Mouse (Mus musculus) kidney, adult 9 months (tissue): ENCODE results near the gene Tex35.
A peak's percentile ranks its signal among the peaks of the same experiment; 100 is the strongest.

Experiments used
- DNase-seq: peaks from one replicate; pipeline ENCODE4 v3.0.0; 2022

Tex35 gene

DNA sequence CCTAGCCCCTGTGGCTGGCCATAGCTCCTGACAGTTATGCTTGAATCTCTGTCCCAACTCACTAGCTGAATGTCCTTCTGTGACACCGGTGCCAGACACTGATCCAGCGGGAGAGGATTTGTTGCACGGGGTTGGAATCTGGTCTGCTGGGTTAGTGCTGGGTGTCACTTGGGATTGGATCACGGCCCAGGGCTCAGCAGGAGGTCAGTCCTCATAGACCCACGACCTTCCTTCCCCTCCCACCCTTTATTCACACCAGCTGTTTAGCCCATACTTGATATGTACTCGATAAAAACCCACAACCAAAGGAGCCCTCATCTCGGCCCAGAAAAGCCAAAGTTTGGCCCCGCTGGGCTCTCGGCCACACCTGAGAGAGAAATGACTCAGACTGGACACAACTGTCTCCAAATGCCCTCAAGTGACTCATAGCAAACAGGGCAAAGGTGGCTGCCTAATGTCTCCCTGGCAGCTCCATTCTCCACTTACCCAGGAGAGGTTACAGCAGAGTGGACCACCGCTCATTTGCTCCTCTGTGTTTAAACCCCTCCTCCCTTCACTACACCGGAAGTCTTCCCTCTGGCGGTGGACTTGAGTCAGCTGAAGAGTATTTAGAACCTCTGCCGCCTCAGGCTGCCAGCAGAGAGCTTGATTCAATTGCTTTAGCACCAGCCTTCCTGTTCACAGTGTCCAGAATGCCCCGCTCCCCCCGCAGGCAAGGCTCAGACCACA is 27.2 kb downstream of the Tex35 start:
- peak; percentile 54 for DNase-seq

DNA sequence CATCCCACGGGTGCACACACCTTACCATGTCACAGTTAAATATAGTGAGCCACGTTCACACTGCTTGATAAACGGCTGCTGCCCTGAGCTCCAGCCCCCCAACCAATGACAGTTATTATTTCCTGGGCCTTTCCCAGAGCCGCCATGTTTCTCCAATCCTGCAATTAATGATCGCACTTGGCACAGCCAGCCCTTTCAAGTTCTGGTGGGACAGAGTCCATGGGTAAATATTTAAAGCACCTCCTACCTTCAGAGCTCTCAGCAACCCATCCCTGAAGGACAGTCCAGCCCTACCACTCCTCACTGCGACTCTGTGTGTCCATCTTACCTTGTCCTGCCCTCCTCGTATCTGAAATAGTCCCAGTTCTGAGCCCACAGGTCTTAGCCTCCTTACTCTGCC is 28.4 kb downstream of the Tex35 start:
- DNase-seq, result peak; percentile 55

DNA sequence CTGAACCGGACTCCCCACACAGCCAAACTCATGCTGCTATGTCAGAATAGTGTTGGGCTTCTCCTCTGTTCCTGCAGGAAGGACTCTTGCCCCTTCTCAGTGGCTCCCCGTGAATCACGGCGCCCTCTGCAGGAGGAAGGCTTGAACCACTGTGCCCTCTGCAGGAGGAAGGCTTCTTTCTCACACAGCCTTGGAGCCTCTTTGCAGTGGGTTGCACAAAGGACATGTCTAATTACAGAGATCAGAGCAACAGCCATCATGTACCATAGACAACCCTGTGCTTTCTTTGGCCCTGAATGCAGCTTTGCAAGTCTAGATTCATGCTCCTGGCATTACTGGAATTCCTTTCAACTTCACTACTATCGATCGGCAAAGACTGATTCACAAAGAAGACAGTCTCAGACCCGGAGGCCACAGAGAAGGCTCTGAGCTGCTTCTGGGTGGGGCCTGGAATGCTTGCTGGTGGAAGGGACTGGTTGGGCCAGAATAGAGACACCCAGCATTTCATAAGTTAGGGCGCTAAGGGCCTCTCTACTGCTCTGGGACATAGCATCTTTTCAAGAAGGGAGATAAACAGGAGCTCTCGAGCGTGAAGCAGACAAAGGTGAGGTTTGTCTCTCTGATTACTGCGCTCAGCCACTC is 29.0 kb downstream of the Tex35 start:
- DNase-seq, result peak; percentile 58

DNA sequence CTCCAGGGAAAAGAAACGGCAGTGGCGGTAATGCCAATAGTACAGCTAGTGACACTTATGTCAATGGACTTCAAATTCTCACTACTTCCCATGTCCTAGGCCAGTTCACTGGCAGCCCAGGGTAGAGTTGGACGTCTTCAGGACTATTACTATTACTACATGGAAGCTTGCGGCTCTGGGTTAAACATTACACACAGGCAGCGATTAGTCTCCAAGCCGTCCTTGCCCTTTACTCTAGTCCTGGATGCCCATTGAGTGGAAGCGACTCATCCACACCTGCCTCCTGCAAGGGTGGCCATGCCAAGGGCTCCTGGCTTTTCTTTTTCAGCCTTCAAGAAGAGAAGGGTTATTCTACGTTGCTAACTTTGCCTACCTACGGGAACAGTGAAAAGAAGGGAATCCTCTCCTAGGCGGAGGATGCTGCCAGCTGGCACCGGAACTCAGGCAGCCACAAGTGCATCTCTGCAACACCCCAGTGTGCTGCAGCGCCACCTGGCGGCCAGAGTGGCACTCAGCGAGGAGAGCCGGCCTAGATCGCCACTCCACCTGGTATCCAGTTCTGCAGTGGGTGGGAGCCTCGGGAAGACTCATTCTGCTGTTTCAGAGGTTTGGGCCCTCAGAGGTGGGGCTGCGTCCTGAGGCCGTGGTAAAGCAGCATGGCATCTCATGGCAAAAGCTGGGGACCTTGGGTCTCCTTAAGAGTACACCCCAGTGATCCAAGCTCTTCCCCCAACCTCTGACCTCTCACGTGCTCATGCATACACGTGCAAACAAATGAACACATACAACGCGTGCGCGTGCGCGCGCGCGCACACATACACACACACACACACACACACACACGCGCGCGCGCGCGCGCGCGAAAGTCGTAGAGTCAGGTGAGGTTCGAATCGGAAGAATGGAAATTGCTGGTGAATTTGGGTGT is 31.4 kb downstream of the Tex35 start:
- DNase-seq, result peak; percentile 90

DNA sequence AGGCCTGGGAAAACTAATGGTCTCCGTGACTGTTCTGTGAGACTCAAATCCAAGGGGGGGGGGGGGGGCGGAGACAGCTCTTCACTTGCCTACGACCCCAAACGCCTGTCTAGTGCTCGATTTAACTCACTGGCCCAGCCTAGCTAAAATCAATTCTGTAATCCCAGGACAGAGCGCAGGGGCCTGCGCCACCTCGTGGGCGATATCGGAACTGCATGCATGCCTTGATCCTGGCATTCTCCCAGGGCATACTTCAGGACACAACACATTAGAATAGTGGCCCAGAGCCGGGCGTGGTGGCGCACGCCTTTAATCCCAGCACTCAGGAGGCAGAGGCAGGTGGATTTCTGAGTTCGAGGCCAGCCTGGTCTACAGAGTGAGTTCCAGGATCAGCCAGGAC is 32.2 kb downstream of the Tex35 start:
- peak; percentile 90 for DNase-seq

DNA sequence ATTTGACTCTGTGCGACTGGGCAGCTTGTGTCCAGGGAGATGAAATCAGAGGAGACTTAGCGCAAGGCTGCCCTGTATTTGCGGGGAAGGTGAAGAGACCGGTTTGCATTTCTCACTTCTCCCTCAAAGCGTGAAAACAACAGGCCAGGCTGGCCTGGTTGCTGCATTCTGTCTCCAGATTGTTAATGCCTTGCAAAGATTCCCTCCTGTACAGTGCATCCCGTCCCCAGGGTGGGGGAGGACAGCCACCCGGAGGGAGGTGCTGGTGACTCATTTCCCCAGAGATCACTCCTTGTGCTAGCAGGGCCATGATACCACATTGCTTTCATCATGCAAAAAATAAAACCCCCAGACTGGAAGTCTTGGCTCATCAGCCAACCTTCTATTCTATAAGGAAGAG is 33.5 kb downstream of the Tex35 start:
- no peak for DNase-seq

DNA sequence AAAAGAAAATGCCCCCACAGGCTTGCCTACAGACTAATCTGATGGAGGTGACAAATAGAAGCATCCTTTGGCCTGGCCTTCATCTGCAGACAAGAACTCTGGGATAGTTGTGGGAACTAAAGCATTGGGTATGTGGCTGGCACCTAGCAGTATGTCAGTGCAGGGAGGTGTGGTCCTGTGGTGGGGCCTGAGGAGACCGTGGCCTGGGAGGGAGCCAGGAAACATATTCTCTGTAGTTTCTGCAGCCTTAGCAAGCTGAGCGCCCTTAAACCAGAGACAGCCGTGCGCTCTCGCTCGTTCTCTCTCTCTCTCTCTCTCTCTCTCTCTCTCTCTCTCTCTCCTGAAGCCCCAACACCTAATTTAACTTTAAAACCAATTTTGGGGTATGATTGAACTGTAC is 34.1 kb downstream of the Tex35 start:
- no peak for DNase-seq

DNA sequence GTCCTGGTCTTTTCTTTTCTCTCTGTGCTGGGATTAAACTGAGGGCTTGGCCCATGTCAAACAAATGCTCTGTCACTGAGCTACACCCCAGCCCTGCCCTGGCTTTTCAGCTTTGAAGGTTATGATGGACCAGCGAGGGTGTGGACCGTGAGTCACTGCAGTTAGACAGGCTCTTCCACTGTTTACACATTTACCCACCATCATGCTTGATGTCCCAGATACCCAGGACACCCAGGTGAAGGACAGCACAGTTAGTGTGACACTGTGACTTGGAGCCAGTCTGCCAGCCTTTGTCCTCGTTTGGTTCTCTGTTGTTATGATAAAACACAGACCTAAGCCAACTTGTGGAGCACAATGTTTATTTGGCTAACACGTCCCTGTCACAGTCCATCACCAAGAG is 34.9 kb downstream of the Tex35 start:
- peak; percentile 55 for DNase-seq

DNA sequence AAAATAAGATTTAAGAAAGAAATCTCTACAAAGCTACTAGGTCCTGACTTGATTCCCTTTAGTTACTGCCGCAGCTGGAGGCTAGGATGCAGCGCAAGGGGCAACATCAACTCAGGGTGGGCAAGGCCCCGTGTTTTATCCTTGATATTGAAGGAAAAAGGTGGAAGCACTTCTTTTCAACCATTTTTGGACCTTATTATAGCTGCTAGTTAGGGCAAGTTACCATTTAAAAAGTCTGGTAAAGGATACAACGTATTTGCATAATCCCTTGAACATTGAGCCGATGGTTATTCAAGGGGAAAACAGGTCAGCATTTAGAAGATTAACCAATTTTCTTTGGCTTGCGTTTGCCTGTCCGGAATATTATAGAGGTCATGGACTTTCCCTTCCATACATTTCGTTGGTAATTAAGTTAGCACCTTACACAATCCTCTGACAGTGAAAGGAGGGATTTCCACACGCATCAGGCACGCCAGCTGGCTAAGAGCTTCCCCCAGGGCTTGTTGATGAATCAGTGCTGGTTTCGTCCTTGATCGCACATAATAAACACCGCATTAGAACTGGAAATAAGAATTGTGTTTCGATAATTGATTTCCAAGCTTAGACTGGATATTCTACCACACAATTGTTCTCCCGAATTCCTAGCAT is 39.2 kb downstream of the Tex35 start:
- DNase-seq, result peak; percentile 64

DNA sequence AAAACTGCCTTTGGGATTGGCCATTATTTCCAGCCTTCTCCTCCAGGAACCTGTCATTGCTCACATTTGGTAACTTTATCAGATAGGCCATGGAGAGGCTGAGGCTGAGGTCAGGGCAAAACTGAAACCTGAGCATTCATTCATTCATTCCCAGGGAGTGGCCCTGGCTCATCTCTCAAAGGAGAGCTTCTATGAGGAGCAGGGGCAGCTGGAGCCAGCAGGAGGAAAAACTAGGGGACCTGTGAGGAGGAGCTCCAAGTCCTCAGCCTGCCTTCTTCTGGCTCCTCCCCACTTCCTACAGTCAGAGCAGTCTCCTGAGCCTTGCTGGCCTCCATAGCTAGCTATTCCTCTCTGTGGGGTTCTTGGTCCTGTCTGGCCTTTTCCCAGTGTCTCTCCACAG is 40.2 kb downstream of the Tex35 start:
- no peak for DNase-seq

DNA sequence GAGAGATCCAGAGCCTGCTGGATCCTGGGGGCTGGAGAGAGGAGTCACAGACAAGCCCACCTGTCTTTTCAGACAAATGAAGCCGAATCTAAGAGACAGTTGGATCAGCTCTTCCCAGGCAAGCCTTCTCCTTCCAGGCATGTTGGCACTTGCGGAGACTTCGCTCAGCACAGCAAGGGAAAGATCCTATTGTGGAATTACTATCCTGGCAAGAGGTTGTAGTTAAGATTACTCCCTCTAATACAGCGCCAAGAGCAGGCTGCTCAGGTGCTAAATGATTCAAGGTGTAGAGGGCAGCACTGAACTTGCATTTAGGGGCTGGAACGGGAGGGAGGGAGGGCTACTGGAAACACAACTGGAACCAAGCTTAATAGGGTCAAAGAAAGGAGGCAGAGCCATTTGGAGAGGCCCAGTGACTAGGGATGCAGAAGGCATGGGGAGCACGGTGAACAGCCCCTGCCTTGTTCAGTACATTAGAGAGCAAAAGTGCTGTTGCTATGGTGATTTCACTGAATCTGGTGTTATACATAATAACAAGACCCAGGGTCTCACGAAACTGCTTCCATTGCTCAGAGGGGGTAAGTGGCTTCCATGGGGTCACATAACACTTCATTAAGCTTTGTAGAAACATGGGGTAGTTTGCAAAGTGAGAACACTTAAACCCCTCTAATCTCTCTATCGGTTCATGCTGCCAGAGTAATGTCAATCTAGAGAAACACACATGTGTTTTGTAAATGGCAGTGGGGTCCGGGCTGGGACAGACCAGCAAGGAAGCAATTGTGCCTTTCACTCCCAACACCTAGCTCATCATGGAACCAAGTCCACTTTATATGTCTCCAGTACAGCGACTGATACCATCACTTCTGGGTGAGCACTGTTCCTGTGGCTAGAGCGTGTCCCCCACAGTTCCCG is 42.4 kb downstream of the Tex35 start:
- DNase-seq, result no peak

DNA sequence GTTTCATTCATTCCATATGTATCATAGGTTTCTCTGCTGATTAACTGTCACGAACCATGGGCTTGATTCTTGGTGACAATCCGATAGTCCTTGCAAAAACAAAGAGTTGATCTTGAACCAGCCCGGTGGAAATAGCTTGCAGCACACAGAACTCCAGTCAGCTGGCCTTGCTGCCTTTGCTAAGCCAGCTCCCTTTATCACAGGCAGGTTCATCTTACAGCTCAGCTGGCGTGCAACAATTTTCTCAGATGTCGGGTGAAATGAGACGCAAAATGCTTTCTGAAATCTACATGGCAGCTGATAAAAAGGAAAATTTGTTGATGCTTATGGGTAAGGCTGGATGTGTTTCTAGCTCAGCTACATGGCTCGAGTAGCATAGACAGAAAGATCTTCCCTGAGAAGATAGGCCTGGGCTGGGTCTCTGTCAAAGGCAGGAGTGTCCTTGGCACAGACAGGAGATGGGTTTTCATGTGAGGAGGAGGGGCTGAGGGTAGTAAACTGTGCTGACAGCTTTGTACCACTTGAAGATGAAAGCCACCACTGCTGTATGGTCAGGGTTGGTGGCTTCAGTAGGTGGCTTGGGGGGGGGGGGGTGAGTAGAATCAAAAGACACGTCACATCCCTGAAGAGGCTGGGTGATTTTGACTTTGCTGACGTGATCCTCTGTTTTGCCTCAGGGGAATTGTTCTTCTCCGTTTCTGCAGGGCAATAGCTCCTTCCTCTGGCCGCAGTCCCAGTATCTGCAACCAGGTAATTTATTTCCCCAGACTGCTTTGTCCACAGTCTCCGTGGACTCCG is 45.0 kb downstream of the Tex35 start:
- DNase-seq, result peak; percentile 39

DNA sequence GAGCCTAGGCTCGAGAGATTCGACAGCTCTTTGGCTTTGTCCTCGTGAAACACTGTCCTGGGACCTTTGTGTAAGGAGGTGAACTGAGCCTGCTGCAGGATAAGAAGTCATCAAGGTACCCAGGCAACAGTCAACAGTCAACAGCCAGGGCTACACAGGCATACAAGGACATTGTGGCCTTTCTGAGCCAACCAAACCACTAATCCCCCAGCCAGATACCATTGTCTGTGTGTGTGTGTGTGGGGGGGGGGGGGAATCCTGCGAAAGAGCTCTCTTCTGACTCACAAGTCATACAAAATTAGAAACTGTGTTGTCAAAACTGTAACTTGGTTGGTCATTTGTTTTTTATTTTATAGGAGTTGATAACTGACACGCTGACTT is 46.0 kb downstream of the Tex35 start:
- no peak for DNase-seq

DNA sequence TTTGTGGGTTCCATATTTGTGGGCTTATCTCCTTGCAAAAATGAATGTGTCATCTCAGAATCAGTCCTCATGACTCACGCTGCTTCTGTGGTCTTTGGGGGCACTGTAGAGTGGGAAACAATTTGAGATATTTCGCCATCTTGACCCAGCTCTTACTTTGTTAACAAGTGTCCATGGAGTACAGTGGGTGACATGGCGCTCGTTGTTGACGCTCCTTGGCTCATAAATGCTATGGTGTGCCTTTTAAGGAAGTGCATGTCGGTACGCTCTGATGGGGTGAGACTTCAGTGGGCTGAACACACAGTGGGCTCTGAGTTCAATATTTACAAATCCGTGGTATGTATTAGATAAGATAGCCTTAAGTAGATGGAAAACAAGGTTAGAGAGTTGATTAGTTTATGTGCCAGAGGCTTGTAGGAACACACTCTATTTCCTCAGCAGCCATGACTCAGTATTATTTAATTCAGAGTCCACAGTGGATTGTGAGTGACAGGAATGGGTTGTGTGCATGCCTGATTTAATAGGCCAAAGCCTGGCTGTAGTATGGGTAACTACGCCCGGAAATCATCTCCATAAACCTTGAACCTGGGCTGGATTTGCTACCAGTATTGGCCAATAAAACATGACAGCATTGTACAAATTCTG is 46.6 kb downstream of the Tex35 start:
- DNase-seq, result no peak

DNA sequence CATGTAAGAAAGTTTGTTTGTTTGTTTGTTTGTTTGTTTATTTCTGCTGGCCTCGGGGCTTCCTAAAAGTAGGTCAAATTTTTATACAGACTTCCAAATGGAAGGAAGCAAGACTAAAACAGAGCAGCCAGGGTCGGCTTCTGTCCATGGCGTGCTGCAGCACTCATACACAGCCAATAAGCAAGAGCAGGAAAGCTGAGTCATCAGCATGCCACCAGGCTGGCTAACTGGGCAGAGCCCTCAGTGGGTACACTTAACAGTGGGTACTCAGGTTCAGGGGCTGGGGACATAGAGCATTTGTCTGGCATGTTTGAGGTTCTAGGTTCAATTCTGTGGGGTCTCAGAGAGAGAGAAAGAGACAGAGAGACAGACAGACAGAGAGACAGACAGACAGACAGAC is 47.3 kb downstream of the Tex35 start:
- no peak for DNase-seq

DNA sequence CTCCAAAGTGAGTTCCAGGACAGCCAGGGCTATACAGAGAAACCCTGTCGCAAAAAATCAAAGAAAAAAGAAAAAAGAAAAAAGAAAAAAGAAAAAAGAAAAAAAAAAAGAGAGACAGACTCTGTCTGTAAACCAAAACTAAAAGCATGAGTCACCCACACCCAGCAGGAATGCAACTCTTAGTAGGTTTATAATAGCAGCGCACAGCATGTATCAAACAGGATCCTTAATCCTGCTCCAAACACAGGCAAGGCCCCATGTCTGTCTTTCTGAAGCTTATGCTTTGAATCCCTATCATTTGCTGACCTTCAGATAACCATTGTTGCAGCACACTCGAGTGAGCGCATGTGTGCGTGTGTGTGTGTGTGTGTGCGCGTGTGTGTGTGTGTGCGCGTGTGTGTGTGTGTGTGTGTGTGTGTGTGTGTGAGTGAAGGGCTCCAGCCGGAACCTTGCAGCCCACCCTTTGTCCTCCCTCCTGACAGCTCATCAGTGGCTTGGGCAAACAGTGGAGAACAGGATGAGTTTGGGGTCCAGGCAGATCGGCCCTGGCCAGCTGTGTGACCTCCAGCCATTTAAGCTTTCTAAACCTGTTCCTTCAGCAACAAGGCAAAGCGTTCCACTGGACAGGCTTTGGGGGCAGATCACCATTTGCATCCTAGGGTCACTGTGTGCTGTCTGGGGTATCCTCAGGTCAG is 47.9 kb downstream of the Tex35 start:
- DNase-seq, result no peak

DNA sequence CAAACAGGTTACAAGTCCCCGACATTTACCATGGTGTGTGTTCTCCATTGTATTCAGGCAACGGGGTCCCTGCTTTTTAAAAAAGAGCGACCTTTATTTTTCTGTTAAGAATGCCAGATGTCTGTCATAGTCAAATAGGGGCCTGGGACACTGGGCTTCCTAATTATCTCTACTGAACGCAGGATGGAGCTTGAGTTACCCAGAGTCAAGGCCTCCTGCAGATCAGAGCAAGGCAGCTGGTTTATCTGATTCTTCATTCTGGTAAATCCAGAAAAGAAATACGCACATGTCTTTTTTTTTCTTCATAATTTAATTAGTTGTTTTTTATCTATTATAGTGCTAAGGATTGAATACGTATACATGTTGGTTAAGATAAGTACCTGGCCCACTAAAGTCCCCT is 52.6 kb downstream of the Tex35 start:
- DNase-seq, result no peak

DNA sequence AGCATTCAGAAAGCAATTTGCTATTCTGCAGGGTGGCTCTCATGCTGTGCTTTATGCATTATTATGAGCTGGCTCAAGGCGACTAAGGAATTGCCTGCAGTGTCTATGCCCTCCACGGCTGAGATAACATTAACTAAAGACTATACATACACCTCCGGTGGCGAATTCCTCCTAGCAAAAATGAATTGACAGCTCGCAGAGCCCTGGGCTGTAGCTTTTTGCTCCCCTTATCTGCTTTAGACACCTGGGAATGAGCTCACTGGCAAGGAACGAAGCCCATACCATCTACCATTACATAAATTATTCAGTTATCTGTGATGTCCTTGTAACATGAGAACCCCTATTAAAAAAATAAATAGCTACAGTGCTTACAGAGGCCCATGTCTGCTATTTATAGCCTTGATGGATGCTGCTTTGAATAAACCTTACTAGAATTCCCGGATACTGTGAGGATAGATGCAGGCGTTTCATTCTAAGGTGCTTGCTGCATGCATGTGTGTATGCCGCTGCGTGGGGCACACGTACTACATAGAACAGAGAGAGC is 53.1 kb downstream of the Tex35 start:
- no peak for DNase-seq

DNA sequence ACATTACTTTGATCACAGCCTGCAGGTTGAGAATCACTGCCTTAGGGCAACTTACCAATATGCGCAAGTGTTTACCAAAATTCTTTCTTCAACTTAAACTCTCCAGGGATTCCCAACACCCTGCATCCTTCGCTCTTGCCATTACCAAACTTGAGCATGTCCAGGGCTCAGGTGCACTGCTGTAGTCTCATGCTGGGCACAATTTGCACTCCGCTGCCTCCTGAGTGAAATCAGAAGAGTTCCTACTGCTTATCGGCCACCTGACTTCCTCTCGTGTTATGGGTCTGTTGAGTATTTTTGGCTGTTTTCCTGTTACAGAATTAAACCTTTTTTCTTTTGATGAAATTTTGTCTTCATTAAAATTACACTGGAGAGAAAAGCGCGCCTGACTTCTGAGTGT is 53.8 kb downstream of the Tex35 start:
- no peak for DNase-seq

DNA sequence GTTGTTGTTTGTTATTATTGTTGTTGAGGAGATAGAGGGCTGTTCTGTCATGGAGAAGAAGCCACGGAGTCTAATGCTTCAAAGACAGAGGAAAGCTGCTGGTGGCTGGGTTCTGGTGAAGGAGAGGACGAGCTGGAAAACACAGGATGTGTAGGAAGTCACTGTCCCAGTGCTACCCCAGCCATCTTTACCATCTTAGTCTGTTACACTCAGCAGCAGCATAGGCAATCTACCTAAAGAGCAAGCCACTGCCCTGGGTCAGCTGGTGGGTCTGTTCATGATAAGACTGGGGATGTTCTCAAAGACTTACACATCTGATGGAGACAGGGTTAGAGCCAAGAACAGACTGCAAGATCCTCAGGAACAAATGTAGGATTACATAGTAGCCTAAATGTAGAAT is 58.6 kb downstream of the Tex35 start:
- DNase-seq, result no peak
